Mouse (Mus musculus): ENCODE results near the gene Wfikkn2.
A peak's percentile ranks its signal among the peaks of the same experiment; 100 is the strongest.

DNA sequence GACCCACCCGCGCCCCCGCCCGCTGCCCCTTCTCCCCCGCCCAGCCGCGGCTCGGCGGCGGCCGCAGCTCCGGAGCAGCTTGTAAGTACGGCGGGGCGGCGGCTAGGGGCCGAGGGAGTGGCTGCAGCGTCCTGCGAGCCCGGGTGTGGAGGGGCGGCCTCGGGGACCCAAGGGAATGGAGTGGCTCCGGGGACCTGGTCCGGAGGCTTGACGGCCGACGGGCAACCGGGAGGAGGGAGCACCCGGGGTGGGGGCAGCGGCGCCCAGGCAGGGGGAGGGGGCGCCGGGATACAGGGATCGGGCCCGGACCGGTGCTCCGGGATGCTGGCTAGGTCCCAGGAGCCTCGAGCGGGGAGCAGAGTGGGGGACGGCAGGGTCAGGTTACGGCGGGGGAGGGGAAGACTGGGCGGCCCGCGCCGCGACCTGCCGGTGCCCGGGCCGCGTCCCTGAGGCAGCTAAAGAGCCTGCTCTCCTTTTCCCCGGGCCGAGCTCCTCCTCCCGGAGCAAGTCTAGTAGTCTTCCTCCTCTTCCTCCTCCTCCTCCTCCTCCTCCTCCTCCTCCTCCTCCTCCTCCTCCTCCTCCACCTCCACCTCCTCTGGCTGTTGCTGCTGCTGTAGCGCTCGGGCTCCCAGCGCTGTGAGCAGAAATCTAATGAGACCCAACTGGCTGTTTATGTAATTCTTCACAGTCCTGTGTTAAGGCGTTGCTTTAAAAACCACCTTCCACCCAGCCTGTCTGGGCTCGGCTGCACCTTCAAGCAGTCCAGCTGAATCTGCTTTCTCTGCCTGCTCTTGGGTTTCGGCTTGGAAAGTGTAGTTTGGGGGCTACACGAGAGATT, 33.9 kb downstream of the Wfikkn2 start:
- TF ChIP-seq CTCF (IDR thresholded peaks at IDR 0.05; ENCODE audit: low read depth): peak; percentile 2; the same call in 1 of the 2 replicates
- TF ChIP-seq EP300 (optimal IDR thresholded peaks at IDR 0.05): no peak
